Mouse (Mus musculus): ENCODE data around the gene Map3k5.

GRCm38 (mm10) chr10:20119504-20120425, 185.5 kb downstream of the Map3k5 start:
- no peak for TF ChIP-seq EP300 (IDR thresholded peaks at IDR 0.05; ENCODE audit: low read depth)
- no peak for TF ChIP-seq CTCF (IDR thresholded peaks at IDR 0.05; ENCODE audit: low read depth)
